Mouse (Mus musculus) forebrain, embryonic 11.5 days (tissue): ENCODE results near the gene Sypl2. TPM values are rescaled to one million over a fixed set of nuclear protein-coding genes. Genes with fewer than 3 reads are reported as not detected.

ENCODE experiments used
- ATAC-seq: fragments of 200-750 bp; cut with Nextera tagmentation; replicated peaks from 2 replicates; pipeline ENCODE4 v1.8.0; 2017; ENCODE audit warnings: moderate TSS enrichment; ENCODE audit not compliant: low FRiP score
- DNase-seq: peaks from one replicate; pipeline ENCODE4 v3.0.0-alpha.2; 2017; ENCODE audit warnings: low spot score
- H3K27ac ChIP-seq: fragments of 300-500 bp; sonication (generic); 2 replicates; pipeline ENCODE4 v1.5.1; 2014; ENCODE audit warnings: low read depth, low read length
- H3K27me3 ChIP-seq: fragments of 300-500 bp; sonication (generic); 2 replicates; pipeline ENCODE4 v1.6.1; 2014; ENCODE audit warnings: mild to moderate bottlenecking, low read length, mixed read lengths; ENCODE audit not compliant: control insufficient read depth, insufficient read depth
- H3K36me3 ChIP-seq: fragments of 300-500 bp; sonication (generic); 2 replicates; pipeline ENCODE4 v1.6.1; 2014; ENCODE audit warnings: mild to moderate bottlenecking, low read length, moderate library complexity, mixed read lengths; ENCODE audit not compliant: control insufficient read depth, insufficient read depth
- H3K4me1 ChIP-seq: fragments of 300-500 bp; sonication (generic); replicated peaks from 2 replicates; pipeline ENCODE4 v1.6.1; 2014; ENCODE audit warnings: low read length, mixed read lengths; ENCODE audit not compliant: control insufficient read depth, insufficient read depth
- H3K4me2 ChIP-seq: fragments of 300-500 bp; sonication (generic); 2 replicates; pipeline ENCODE4 v1.6.1; 2014; ENCODE audit warnings: low read depth, mild to moderate bottlenecking, low read length, moderate library complexity, mixed read lengths; ENCODE audit not compliant: severe bottlenecking
- H3K4me3 ChIP-seq: fragments of 300-500 bp; sonication (generic); 2 replicates; pipeline ENCODE4 v1.5.1; 2014; ENCODE audit warnings: low read depth, low read length
- H3K9ac ChIP-seq: fragments of 300-500 bp; sonication (generic); 2 replicates; pipeline ENCODE4 v1.6.1; 2014; ENCODE audit warnings: low read length
- H3K9me3 ChIP-seq: fragments of 300-500 bp; sonication (generic); 2 replicates; pipeline ENCODE4 v1.6.1; 2016; ENCODE audit warnings: low read length, mixed read lengths; ENCODE audit not compliant: control insufficient read depth
- WGBS: fragments of 180-500 bp; shearing (Covaris S2); extraction: QIAGEN DNeasy Blood & Tissue Kit; methylation state at CpG from one replicate; pipeline ENCODE4 v1.1.7; 2014; 5-methylcytosine and 5-hydroxymethylcytosine counted together
- polyA plus RNA-seq: library from polyadenylated mRNA; unstranded; fragments of >200 nt; fragmentation: Nextera tagmentation; extraction: Ambion mirVana; gene quantifications from 2 replicates; pipeline ENCODE4 v1.2.1, GENCODE M21; 2014

Gene Sypl2
- polyA plus RNA-seq, 1 experiment from 2014 or later = 2.3 TPM

DNA sequence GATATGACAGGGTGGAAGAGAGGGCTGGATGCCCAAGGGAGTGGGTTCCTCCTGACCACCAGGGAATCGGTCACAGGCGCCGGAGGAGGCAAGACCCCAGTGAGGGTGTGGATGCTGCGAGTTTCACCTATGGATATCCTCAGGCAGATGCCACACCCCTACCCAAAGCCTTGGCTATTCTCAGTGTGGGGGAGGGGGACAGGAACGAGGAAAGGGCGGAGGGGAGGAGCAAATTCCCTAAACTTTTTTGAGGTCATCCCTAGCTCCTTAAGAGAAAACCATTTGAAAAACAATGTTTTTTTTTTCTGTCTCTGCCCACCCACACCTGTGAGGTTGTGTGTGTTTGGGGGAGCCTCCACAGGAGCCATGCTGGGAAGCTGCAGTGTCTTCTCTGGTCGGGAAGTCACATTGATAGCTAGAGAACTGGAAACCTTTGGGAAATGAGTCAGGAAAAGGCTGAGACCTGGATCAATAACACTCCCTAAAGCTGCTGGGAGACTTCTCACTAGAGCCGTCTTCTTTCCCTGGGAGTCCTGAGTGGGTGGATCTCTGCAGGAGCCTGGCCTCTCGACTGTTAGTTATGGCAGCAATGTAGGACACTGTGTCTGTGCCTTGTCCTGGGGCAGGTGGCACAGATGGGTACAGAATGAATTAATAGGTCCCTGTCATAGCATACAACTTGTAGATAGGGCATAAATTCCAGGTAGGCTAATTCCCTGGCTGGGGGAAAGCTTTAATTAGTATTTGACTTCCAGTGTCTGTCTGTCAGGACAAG is 37.5 kb downstream of the Sypl2 start:
- DNase-seq (peak; percentile 33), ATAC-seq (no peak)
- H3K27me3 ChIP-seq = 0 out of 2 replicates have a peak, but pooled peaks cover 3% of the 10 kb centered on the region
- H3K4me2 ChIP-seq = no peak overlapping the region
- H3K4me1 ChIP-seq = peaks cover 4% of the 10 kb centered on the region; the same call in 1 of the 2 replicates
- WGBS = 75% methylated on average over 8 of the region's 9 CpGs
- H3K27ac ChIP-seq = no peak overlapping the region
- H3K4me3 ChIP-seq = no peak overlapping the region
- H3K36me3 ChIP-seq = no peaks in the 10 kb centered on the region
- H3K9ac ChIP-seq = no peak overlapping the region
- H3K9me3 ChIP-seq = no peaks in the 10 kb centered on the region

DNA sequence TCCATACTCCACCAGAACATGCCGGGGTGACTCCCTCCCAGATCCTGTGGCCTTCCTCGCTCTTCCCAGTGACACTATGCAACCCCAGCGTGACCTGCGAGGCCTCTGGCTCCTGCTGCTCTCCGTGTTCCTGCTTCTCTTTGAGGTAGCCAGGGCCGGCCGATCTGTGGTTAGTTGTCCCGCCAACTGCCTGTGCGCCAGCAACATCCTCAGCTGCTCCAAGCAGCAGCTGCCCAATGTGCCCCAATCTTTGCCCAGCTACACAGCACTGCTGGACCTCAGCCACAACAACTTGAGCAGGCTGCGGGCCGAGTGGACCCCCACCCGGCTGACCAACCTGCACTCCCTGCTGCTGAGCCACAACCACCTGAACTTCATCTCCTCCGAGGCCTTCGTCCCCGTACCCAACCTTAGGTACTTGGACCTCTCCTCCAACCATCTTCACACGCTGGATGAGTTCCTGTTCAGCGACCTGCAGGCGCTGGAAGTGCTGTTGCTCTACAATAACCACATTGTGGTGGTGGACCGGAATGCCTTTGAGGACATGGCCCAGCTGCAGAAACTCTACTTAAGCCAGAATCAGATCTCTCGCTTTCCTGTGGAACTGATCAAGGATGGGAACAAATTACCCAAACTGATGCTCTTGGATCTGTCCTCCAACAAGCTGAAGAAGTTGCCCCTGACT is 39.2 kb downstream of the Sypl2 start:
- 0 out of 2 replicates have a peak, but pooled peaks cover 3% of the 10 kb centered on the region for H3K27me3 ChIP-seq
- 58% methylated on average over 20 of the region's 20 CpGs for WGBS
- H3K9ac ChIP-seq = no peak overlapping the region; the same call in 1 of the 2 replicates
- DNase-seq (peak; percentile 51), ATAC-seq (peak; percentile 34; the same call in 1 of the 2 replicates)
- H3K4me3 ChIP-seq = no peak overlapping the region; the same call in 1 of the 2 replicates
- H3K9me3 ChIP-seq = no peaks in the 10 kb centered on the region
- no peak overlapping the region for H3K27ac ChIP-seq
- H3K4me1 ChIP-seq = peaks cover 4% of the 10 kb centered on the region; the same call in 1 of the 2 replicates
- H3K36me3 ChIP-seq = no peaks in the 10 kb centered on the region
- peak overlapping the region; percentile 94; the same call in 1 of the 2 replicates for H3K4me2 ChIP-seq

DNA sequence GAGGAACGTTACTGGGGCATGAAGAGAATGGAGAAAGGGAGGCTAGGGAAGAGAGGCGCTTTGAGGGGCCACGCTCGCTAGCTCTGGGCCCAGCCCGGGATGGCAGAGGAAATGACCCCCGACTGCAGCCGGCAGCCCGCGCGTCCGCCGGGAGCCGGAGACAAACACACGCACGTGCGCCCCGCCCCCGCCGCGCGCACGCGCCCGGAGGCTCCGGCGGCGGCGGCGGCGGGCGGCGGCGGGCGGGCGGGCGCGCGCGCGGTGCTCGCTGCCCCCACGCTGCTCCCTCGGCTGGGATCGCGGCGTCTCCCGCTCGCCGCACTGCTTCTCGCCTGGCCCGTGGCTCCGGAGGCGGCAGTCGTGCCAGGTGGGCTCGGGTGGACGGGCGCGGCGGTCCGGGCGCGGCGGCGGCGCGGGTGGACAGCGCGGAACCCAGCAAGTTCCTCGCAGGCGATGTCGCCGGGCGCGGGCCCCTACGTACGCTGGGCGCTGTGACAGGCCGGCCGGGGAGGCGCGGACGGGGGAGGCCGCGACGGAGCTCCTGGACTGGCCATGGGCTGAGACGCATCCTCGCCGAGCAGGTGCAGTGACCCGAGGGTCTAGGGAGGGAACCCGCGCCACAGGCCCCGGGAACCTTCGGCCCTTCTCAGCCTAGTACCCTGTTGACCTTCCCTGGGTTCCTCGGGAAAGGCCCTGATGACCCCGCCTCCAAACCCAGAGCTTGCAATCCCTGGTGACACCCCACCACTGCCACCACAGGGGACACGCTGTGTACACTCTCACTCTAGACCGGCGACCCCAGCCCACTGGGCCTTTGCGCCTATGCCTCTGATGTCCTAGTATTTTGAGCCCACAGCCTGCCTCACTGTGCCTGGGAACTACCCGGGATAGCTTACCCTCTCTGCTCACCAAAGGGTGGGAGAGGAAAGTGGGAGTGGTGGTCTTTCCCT is 40.1 kb downstream of the Sypl2 start, which contains the start of gene Amigo1:
Amigo1 (plus strand) TSS at position 238 of the 950 bp plus-strand sequence.
- H3K9me3 ChIP-seq = no peaks in the 10 kb centered on the region
- DNase-seq (peak; percentile 78), ATAC-seq (peak; percentile 63)
- H3K4me3 ChIP-seq = peak within 1 kb of the TSS; percentile 73
- H3K36me3 ChIP-seq = no peaks in the 10 kb centered on the region
- peaks cover 4% of the 10 kb centered on the region; the same call in 1 of the 2 replicates for H3K4me1 ChIP-seq
- H3K27me3 ChIP-seq = 0 out of 2 replicates have a peak, but pooled peaks cover 3% of the 10 kb centered on the region
- peak within 1 kb of the TSS; percentile 72 for H3K9ac ChIP-seq
- H3K4me2 ChIP-seq = peak within 1 kb of the TSS; percentile 94
- H3K27ac ChIP-seq = no peak within 1 kb of the TSS
- under 1% methylated on average over 85 of the region's 100 CpGs for WGBS

GRCm38 (mm10) chr3:108185460-108186097 is 40.9 kb downstream of the Sypl2 start:
- WGBS = 4% methylated on average over 16 of the region's 16 CpGs
- peak overlapping the region; percentile 72 for H3K9ac ChIP-seq
- H3K27me3 ChIP-seq = 0 out of 2 replicates have a peak, but pooled peaks cover 3% of the 10 kb centered on the region
- H3K9me3 ChIP-seq = no peaks in the 10 kb centered on the region
- no peak overlapping the region for H3K27ac ChIP-seq
- peak overlapping the region; percentile 73 for H3K4me3 ChIP-seq
- H3K4me2 ChIP-seq = peak overlapping the region; percentile 94
- peaks cover 4% of the 10 kb centered on the region; the same call in 1 of the 2 replicates for H3K4me1 ChIP-seq
- DNase-seq (peak; percentile 46), ATAC-seq (no peak)
- H3K36me3 ChIP-seq = no peaks in the 10 kb centered on the region

DNA sequence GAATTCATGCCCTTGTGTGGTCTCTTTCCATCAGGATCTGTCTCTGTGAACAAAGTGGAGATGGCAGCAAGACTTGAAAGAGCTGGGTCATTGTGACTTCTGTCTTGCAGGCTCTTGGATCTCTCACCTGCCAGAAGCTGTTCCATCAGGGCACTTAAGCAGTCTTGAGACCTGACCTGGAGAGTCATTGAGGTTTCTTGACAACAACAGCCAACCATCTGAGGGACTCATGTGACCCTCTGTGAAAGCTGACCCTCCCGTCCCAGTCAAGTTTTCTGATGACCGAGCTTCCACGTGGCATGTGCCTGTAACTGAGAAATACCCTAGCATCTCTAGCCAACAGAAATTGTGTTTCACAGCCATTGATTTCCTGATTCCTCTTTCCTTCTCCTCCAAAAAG is 41.7 kb downstream of the Sypl2 start:
- 81% methylated on average over 3 of the region's 3 CpGs for WGBS
- Histone ChIP-seq H3K4me2 (no peak overlapping the region), H3K36me3 (no peaks in the 10 kb centered on the region), H3K27ac (no peak overlapping the region), H3K4me3 (no peak overlapping the region), H3K9me3 (no peaks in the 10 kb centered on the region), H3K27me3 (0 out of 2 replicates have a peak, but pooled peaks cover 3% of the 10 kb centered on the region), H3K9ac (no peak overlapping the region), H3K4me1 (peaks cover 4% of the 10 kb centered on the region; the same call in 1 of the 2 replicates)
- DNase-seq (peak; percentile 34), ATAC-seq (no peak)

GRCm38 (mm10) chr3:108180514-108180913 is 45.9 kb downstream of the Sypl2 start:
- ATAC-seq (no peak), DNase-seq (peak; percentile 23)
- no peak overlapping the region for H3K27ac ChIP-seq
- H3K27me3 ChIP-seq = 0 out of 2 replicates have a peak, but pooled peaks cover 3% of the 10 kb centered on the region
- no peaks in the 10 kb centered on the region for H3K36me3 ChIP-seq
- WGBS = 32% methylated on average over 2 of the region's 2 CpGs
- H3K4me3 ChIP-seq = no peak overlapping the region
- H3K4me1 ChIP-seq = 0 out of 2 replicates have a peak, but pooled peaks cover 3% of the 10 kb centered on the region
- no peak overlapping the region for H3K9ac ChIP-seq
- H3K4me2 ChIP-seq = no peak overlapping the region
- H3K9me3 ChIP-seq = no peaks in the 10 kb centered on the region

GRCm38 (mm10) chr3:108178756-108179715 is 47.4 kb downstream of the Sypl2 start:
- Histone ChIP-seq H3K4me3 (no peak overlapping the region), H3K9ac (no peak overlapping the region), H3K9me3 (no peaks in the 10 kb centered on the region), H3K4me2 (no peak overlapping the region), H3K27me3 (no peaks in the 10 kb centered on the region), H3K4me1 (peaks cover 11% of the 10 kb centered on the region), H3K27ac (no peak overlapping the region), H3K36me3 (no peaks in the 10 kb centered on the region)
- 81% methylated on average over 7 of the region's 7 CpGs for WGBS
- no peak for ATAC-seq
- DNase-seq = peak; percentile 25
